ENCODE assay signal across 39 mouse cellular contexts in the genomic region with DNA sequence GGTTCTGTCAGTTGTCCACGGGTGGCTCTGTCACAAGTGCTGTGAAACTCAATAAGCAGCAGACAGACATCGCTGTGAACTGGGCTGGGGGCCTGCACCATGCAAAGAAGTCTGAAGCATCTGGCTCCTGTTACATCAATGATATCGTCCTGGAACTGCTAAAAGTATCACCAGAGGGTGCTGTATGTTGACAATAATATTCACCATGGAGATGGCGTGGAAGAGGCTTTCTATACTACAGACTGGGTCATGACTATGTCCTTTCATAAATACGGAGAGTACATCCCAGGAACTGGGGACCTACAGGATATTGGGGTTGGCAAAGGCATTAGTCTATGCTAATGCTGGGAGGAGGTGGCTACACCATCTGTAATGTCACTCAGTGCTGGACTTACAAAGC. TPM values are rescaled to one million over a fixed set of nuclear protein-coding genes. Genes with fewer than 3 reads are reported as not detected.
"Had no signal": no experiment of that assay in that cellular context is flagged by ENCODE, and none has a peak within 500 bp of the region (broad histone marks: within the 10 kb centered on the region; RNA-seq: fewer than 3 reads in every experiment).

A gene (minus strand): TSS at position 101 of the 400 bp plus-strand sequence.

- DNase-seq: left cerebral cortex, postnatal 4 days; liver; liver, embryonic 13.5 days; liver, postnatal 0 days; lung, adult 18-20 months; lung, adult 2 months; lung, embryonic 14.5 days; lung, postnatal 10 days; lung, postnatal 14 days; lung, postnatal 36 days; lung, postnatal 4 days; midbrain, embryonic 14.5 days had no signal

- H3K4me2 ChIP-seq: limb, embryonic 12.5 days; limb, embryonic 13.5 days; limb, embryonic 15.5 days; liver, embryonic 11.5 days; liver, embryonic 12.5 days; liver, embryonic 13.5 days; liver, embryonic 15.5 days; lung, embryonic 14.5 days; lung, embryonic 15.5 days; midbrain, embryonic 11.5 days; midbrain, embryonic 12.5 days; midbrain, embryonic 13.5 days; midbrain, embryonic 15.5 days; neural tube, embryonic 12.5 days had no signal

- H3K27ac ChIP-seq: limb, embryonic 10.5 days; limb, embryonic 12.5 days; limb, embryonic 13.5 days; limb, embryonic 15.5 days; liver, embryonic 12.5 days; liver, embryonic 13.5 days; liver, embryonic 14.5 days; liver, embryonic 15.5 days; lung, embryonic 15.5 days; macrophage; midbrain, embryonic 10.5 days; midbrain, embryonic 12.5 days; midbrain, embryonic 13.5 days; midbrain, embryonic 15.5 days; neural tube, embryonic 12.5 days had no signal

- H3K4me3 ChIP-seq: limb, embryonic 10.5 days; limb, embryonic 12.5 days; limb, embryonic 13.5 days; limb, embryonic 15.5 days; liver, embryonic 12.5 days; liver, embryonic 13.5 days; liver, embryonic 15.5 days; lung, embryonic 15.5 days; megakaryocyte, embryonic 14.5 days; midbrain, embryonic 10.5 days; midbrain, embryonic 12.5 days; midbrain, embryonic 13.5 days; midbrain, embryonic 15.5 days; myocyte; neural tube, embryonic 12.5 days had no signal

- ATAC-seq: liver, embryonic 12.5 days; liver, postnatal 0 days; lung, postnatal 0 days; midbrain, embryonic 13.5 days; midbrain, embryonic 15.5 days; midbrain, embryonic 16.5 days had no signal

- H3K9me3 ChIP-seq: limb, embryonic 10.5 days; limb, embryonic 13.5 days; limb, embryonic 15.5 days; liver, embryonic 12.5 days; liver, embryonic 13.5 days; liver, embryonic 15.5 days; lung, embryonic 15.5 days; megakaryocyte, embryonic 14.5 days; midbrain, embryonic 10.5 days; midbrain, embryonic 12.5 days; midbrain, embryonic 13.5 days; midbrain, embryonic 15.5 days; neural tube, embryonic 12.5 days had no signal

- H3K9ac ChIP-seq: limb, embryonic 12.5 days; limb, embryonic 13.5 days; limb, embryonic 15.5 days; liver, embryonic 12.5 days; liver, embryonic 13.5 days; liver, embryonic 14.5 days; liver, embryonic 15.5 days; liver, postnatal 0 days; lung, embryonic 14.5 days; lung, embryonic 15.5 days; midbrain, embryonic 12.5 days; midbrain, embryonic 13.5 days; midbrain, embryonic 15.5 days; neural tube, embryonic 12.5 days had no signal

- H3K27me3 ChIP-seq: limb, embryonic 12.5 days; limb, embryonic 13.5 days; limb, embryonic 15.5 days; liver, embryonic 12.5 days; liver, embryonic 13.5 days; liver, embryonic 15.5 days; lung, embryonic 15.5 days; megakaryocyte, embryonic 14.5 days; midbrain, embryonic 12.5 days; midbrain, embryonic 13.5 days; midbrain, embryonic 15.5 days; neural tube, embryonic 12.5 days had no signal

- H3K36me3 ChIP-seq: limb, embryonic 10.5 days; limb, embryonic 12.5 days; limb, embryonic 13.5 days; limb, embryonic 15.5 days; liver, embryonic 12.5 days; liver, embryonic 13.5 days; liver, embryonic 15.5 days; lung, embryonic 15.5 days; midbrain, embryonic 10.5 days; midbrain, embryonic 12.5 days; midbrain, embryonic 13.5 days; midbrain, embryonic 15.5 days; neural tube, embryonic 12.5 days had no signal

- H3K4me1 ChIP-seq: limb, embryonic 10.5 days; limb, embryonic 12.5 days; limb, embryonic 13.5 days; limb, embryonic 15.5 days; liver, embryonic 12.5 days; liver, embryonic 13.5 days; liver, embryonic 15.5 days; lung, embryonic 15.5 days; megakaryocyte, embryonic 14.5 days; midbrain, embryonic 10.5 days; midbrain, embryonic 12.5 days; midbrain, embryonic 13.5 days; midbrain, embryonic 15.5 days; neural tube, embryonic 12.5 days had no signal

RNA-seq across cellular contexts. Expression of the gene that starts here (rescaled TPM):
- polyA plus RNA-seq: limb, embryonic 10.5 days; limb, embryonic 11.5 days; limb, embryonic 12.5 days; limb, embryonic 13.5 days; limb, embryonic 14.5 days; limb, embryonic 15.5 days; liver, adult 2 months; liver, embryonic 11.5 days; liver, embryonic 12.5 days; liver, embryonic 13.5 days; liver, embryonic 14.5 days; liver, embryonic 15.5 days; liver, embryonic 16.5 days; liver, postnatal 0 days; lung, adult 2 months; lung, embryonic 14.5 days; lung, embryonic 15.5 days; lung, embryonic 16.5 days; lung, postnatal 0 days; macrophage; midbrain, embryonic 10.5 days; midbrain, embryonic 11.5 days; midbrain, embryonic 12.5 days; midbrain, embryonic 13.5 days; midbrain, embryonic 14.5 days; midbrain, embryonic 15.5 days; midbrain, embryonic 16.5 days; midbrain, postnatal 0 days; myocyte; neural tube, embryonic 11.5 days; neural tube, embryonic 12.5 days had no signal
